Mouse (Mus musculus) midbrain, embryonic 11.5 days (tissue): ENCODE data around the gene Trim54. TPM values are rescaled to one million over a fixed set of nuclear protein-coding genes. Genes with fewer than 3 reads are reported as not detected.

Experiments used
- polyA plus RNA-seq: library from polyadenylated mRNA; unstranded; fragments of >200 nt; fragmentation: Nextera tagmentation; extraction: Ambion mirVana; gene quantifications from 2 replicates; pipeline ENCODE4 v1.2.1, GENCODE M21; 2014

Gene Trim54
- polyA plus RNA-seq, 1 experiment from 2014 or later: not detected

Other genes starting within 250 kb of the Trim54 start
- 32.5 and 35.4 TPM in 2 replicates for gene Tmem214, start 248.7 kb upstream of the Trim54 start, polyA plus RNA-seq
- gene Agbl5, start 228.0 kb upstream of the Trim54 start, polyA plus RNA-seq: 22.0 and 22.3 TPM in 2 replicates
- 340 and 376 TPM in 2 replicates for gene Ost4, start 208.9 kb upstream of the Trim54 start, polyA plus RNA-seq
- 28.1 and 30.3 TPM in 2 replicates for gene Emilin1, start 203.3 kb upstream of the Trim54 start, polyA plus RNA-seq
- gene Khk, start 195.3 kb upstream of the Trim54 start, polyA plus RNA-seq: 4.6 and 6.9 TPM in 2 replicates
- gene Cgref1, start 171.1 kb upstream of the Trim54 start, polyA plus RNA-seq: 6.7 and 8.5 TPM in 2 replicates
- gene Preb, start 156.4 kb upstream of the Trim54 start, polyA plus RNA-seq: 89.4 and 91.0 TPM in 2 replicates
- not detected in 2 replicates for gene Tcf23, start 148.1 kb upstream of the Trim54 start, polyA plus RNA-seq
- gene Atraid, start 68.4 kb upstream of the Trim54 start, polyA plus RNA-seq: 105 and 107 TPM in 2 replicates
- 7.3 and 8.3 TPM in 2 replicates for gene Slc5a6, start 67.8 kb upstream of the Trim54 start, polyA plus RNA-seq
- gene Cad, start 61.9 kb upstream of the Trim54 start, polyA plus RNA-seq: 20.5 and 22.2 TPM in 2 replicates
- not detected in 2 replicates for gene Dnajc5g, start 10.4 kb upstream of the Trim54 start, polyA plus RNA-seq
- gene Slc30a3, start 8.5 kb upstream of the Trim54 start, polyA plus RNA-seq: 6.9 and 7.2 TPM in 2 replicates
- not detected in 2 replicates for gene Ucn, start 22.1 kb downstream of the Trim54 start, polyA plus RNA-seq
- 48.7 and 49.8 TPM in 2 replicates for gene Mpv17, start 37.5 kb downstream of the Trim54 start, polyA plus RNA-seq
- gene Gm29609, start 63.2 kb downstream of the Trim54 start, polyA plus RNA-seq: 0.78 and 1.9 TPM in 2 replicates
- 71.9 and 72.5 TPM in 2 replicates for gene Gtf3c2, start 63.4 kb downstream of the Trim54 start, polyA plus RNA-seq
- 150 and 155 TPM in 2 replicates for gene Snx17, start 76.5 kb downstream of the Trim54 start, polyA plus RNA-seq
- 62.0 and 63.9 TPM in 2 replicates for gene Eif2b4, start 76.7 kb downstream of the Trim54 start, polyA plus RNA-seq
- 4.2 and 6.5 TPM in 2 replicates for gene Zfp513, start 85.6 kb downstream of the Trim54 start, polyA plus RNA-seq
- gene Ppm1g, start 104.0 kb downstream of the Trim54 start, polyA plus RNA-seq: 156 and 164 TPM in 2 replicates
- gene Nrbp1, start 124.2 kb downstream of the Trim54 start, polyA plus RNA-seq: 147 and 148 TPM in 2 replicates
- gene Gm9970, start 124.5 kb downstream of the Trim54 start, polyA plus RNA-seq: 1.3 TPM in 1 of 2 replicates, not detected in the other
- gene Krtcap3, start 135.0 kb downstream of the Trim54 start, polyA plus RNA-seq: 2.6 and 3.4 TPM in 2 replicates
- 25.6 and 31.9 TPM in 2 replicates for gene Ift172, start 174.4 kb downstream of the Trim54 start, polyA plus RNA-seq
- gene Fndc4, start 179.4 kb downstream of the Trim54 start, polyA plus RNA-seq: 43.3 and 54.0 TPM in 2 replicates
- 0.11 and 0.22 TPM in 2 replicates for gene Gckr, start 180.7 kb downstream of the Trim54 start, polyA plus RNA-seq